Mouse (Mus musculus) ES-Bruce4 (cell line): ENCODE measurements around the gene Psme2.

Source experiments
- CTCF ChIP-seq: IDR thresholded peaks from one replicate; pipeline ENCODE4 v1.8.1; 2011; ENCODE audit warnings: low read depth, low read length
- EP300 ChIP-seq: IDR thresholded peaks from 2 replicates; pipeline ENCODE4 v1.6.1; 2011; ENCODE audit warnings: low read depth, low read length; ENCODE audit not compliant: insufficient read depth

- no peak for TF ChIP-seq CTCF
- no peak for TF ChIP-seq EP300
Measured at GRCm38 (mm10) chr14:55584702-55585565, 6.0 kb downstream of the Psme2 start, which contains the start of gene Emc9.
